Mouse (Mus musculus) erythroblast, embryonic 14.5 days (primary cell): ENCODE results near the gene Shroom1.

Source experiments
- GATA1 ChIP-seq: IDR thresholded peaks from 2 replicates; pipeline ENCODE4 v1.6.1; 2012; ENCODE audit warnings: low read length, inconsistent platforms, mixed read lengths
- TAL1 ChIP-seq: IDR thresholded peaks from 3 replicates; pipeline ENCODE4 v1.6.1; 2012; ENCODE audit warnings: low read length, inconsistent platforms, mixed read lengths

- TF ChIP-seq GATA1 (no peak), TAL1 (no peak)
These were observed 21.6 kb downstream of the Shroom1 start for GRCm38 (mm10) chr11:53478383-53479170.
